Mouse (Mus musculus): ENCODE measurements around the gene Dars.

GRCm38 (mm10) chr1:128400926-128401325, 16.2 kb downstream of the Dars start:
- TF ChIP-seq CTCF (IDR thresholded peaks at IDR 0.05; ENCODE audit: low read depth) (no peak), EP300 (optimal IDR thresholded peaks at IDR 0.05) (no peak)

All from stomach, postnatal 0 days (tissue).